Mouse (Mus musculus) cerebellum, postnatal 10 days (tissue): ENCODE data around the gene Eif4e2.

Source experiments
- DNase-seq, 2 experiments: peaks; one replicate each; pipeline ENCODE4 v3.0.0; 2021; ENCODE audit warnings: mixed read lengths in 2 of 2

Gene Eif4e2

DNA sequence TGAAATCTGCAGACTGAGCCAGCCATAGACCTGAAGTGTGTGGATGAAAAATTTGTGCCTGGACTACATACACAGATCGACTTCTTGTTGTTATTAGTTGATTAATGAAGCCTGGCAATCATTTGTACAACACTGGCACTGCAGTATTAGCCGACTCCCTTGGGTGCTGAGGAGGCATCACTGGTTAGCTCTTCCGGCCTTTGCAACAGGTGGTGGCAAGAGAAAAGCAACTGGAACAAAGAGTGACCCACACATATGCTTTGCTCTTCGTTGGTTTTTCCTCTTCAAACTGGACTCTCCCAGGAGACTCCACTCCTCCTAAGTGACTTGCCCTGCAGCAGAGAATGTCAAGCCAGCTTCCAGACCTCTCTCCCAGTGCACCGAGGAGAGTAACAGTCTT is 9.9 kb upstream of the Eif4e2 start:
- no peak for DNase-seq

DNA sequence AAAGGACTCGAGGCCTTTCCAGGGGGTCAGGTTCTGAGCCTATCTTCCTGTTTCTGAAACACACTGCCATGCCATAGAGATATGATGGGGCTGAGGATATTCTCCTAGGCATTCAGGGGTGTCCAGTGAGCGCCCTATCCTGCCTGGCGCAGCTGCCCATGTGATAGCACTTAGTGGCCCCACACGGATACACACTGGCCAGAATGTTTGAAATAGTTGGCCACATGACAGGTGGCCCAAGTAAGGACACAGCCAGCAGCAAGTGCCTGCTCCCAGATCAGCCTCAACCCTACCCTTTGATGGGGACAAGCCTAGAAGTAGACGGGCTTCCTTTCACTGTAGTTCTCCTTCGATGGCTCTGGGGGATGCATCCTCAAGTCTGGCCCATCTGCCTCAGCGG is 9.2 kb upstream of the Eif4e2 start, which contains the start of gene Chrng:
Gene Chrng (plus strand): TSS at position 193 of the 400 bp plus-strand sequence.
- DNase-seq, result no peak

DNA sequence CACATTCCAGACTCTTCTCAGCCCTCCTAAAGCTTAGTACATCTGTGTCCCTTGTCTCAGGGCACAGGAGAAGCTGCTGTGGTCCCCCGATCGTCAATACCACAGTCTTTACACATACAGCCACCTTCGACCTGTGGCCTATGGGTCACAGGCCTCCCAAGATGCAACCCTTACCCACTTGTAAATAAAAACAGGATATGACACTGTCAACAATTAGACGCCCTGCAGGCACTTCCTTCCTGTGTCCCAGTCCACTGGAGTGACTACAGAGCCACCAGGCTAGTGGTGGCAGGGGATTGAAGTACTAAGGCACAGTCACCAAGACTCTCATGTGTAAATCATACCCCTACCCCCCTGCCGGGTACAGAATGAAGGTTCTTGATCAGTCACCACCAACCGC is 8.7 kb upstream of the Eif4e2 start:
- no peak for DNase-seq

DNA sequence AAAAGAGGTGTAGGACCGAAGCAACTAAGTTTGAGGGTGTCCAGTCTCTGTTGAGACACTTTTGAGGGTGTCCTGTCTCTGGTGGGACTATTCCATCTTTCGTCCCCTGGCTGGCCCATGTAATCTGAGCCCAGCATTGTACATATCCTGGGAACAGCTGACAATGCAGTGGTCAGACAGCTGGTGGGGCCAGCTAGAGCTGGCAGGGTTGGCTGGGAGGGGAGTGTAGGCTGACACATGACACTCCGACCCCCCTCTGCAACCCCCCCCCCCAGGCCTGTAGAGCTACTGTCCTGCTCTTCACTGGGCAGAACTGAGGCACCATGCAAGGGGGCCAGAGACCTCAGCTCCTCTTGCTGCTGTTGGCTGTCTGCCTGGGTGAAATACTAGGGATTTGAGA is 8.2 kb upstream of the Eif4e2 start:
- no peak for DNase-seq

DNA sequence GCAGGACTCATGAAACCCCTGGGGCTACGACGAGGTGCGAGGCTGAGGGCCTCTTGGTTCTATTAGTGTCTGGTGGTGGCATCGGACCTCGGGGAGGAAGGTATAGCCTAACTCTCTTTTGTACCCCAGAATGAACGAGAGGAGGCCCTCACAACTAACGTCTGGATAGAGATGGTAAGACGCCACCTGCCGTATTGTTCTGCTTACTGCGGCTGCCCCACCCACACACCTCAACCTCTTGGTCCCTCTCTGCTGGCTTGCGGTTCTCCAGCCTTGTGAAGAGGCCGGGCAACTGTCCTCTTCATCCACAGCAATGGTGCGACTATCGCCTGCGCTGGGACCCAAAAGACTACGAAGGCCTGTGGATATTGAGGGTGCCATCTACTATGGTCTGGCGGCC is 7.4 kb upstream of the Eif4e2 start:
- no peak for DNase-seq

GRCm38 (mm10) chr1:87211431-87211830 is 2.3 kb upstream of the Eif4e2 start:
- DNase-seq, result no peak

- no peak for DNase-seq
Observed at GRCm38 (mm10) chr1:87214748-87215147, 1.0 kb downstream of the Eif4e2 start.

DNA sequence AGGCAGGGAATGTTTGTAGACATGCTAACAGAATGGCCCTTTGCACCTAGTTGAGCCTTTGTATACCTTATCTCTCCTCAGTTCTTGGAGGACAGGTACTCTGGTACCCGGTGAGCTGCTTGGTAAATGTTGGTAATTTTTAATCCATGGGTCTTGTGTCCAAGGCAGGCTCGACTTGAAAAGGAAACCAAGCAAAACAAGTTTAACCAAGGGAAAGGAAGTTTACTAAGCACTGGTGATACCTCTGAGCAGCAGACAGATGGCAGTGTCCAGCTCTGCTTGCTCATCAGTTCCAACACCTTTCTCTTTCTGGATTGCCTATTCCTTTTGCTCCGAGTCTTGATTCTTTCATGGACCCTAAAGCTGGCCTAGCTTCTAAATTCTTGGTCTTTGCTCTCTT is 4.2 kb downstream of the Eif4e2 start:
- DNase-seq, result peak in 1 of 2 experiments; percentile 33

- no peak for DNase-seq
Observed at GRCm38 (mm10) chr1:87225739-87226138, 12.0 kb downstream of the Eif4e2 start.

DNA sequence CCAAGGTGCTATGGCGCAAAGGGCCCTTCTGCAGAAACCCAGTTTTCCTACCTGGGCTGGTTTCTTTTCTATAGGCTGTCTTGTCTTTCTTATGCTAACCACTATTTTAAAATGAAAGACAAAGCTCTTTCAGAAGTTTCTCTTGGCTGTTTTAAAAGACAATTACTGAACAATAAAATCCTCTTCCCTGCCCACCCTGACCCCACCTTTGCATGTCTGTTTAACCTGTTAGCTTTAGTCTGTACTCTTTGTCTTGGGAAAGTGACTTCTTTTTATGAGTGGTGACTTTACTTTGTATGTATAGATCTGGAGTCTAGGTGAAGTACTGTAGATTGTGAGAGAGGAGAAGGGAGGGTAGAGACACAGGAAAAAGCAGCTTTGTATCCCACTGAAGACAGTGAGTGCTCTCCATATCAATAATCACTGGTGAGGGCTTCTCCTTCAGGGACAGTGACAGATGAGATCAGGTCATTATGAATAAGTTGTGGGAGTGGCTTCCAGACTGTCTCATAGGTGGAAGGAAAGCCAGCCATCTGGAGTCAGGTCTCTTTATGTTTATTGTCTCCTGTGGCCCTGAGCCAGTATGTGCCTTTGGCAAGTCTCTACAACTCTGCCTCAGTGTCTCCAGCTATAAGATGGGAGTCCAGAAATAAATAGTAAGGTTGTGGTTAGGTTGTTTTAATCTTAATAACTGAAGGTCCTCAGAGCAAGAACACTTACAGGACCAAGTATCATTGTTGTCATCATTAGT is 12.9 kb downstream of the Eif4e2 start:
- peak; percentile 52 to 56 for DNase-seq

- DNase-seq, result peak; percentile 92 to 93
Observed at GRCm38 (mm10) chr1:87227160-87227550, 13.4 kb downstream of the Eif4e2 start.

DNA sequence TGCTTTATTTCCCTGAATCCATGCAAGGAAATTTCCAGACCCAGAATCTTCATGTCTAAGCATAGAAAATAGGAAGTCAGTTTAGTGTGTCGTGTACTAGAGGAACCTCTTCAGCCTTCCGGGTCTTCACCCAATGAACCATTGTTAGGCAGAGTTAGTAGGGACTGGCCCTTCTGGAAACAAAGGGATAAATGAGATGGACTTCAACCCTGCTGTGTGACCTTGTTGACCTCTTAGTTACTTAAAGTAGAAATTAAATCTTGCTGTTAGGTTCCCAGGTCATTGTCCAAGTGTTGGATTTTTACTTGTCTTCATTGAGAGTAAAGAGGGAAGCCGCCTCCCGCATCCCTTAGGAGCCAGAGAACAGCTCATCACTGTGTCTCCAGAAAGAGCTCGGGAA is 16.9 kb downstream of the Eif4e2 start:
- no peak for DNase-seq

DNA sequence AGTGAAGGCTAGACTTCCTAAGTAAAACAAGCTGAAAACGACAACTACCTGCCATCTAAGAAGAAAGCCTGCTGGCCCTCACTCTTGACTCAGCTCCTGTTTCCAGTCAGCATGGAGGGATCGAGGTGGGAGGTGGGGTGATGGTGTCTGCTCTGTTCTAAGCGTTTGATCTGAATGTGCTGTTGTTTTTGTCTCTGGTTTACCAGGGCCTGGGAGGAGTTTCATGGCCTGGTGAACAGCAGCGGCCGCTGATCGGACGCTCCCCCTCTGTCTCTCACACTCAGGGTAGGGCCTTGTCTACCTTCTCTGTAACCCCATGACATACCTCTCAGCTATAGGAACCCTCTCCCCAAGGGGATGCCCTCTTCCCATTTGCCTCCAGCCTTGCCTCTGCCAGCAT is 18.5 kb downstream of the Eif4e2 start:
- no peak for DNase-seq

GRCm38 (mm10) chr1:87239056-87239455 is 25.3 kb downstream of the Eif4e2 start:
- DNase-seq, result no peak

DNA sequence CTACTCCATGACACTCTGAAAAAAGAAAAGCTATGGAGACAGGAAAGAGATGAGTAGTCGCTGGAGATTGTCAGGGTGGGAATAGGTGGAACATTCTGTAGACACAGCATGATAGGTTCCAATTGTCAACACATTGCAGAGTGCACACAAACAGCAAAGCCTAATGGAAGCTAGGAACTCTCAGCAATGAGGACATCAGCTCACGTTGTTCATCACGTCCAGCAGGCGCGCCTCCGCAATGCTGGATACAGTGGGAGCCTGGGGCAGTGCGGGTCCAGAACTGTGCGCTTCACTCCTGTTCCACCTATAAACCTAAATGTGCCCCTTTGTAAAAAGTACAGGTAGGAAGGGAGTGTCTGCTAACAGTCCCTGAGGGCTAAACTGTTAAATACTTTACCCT is 29.3 kb downstream of the Eif4e2 start:
- DNase-seq, result no peak

DNA sequence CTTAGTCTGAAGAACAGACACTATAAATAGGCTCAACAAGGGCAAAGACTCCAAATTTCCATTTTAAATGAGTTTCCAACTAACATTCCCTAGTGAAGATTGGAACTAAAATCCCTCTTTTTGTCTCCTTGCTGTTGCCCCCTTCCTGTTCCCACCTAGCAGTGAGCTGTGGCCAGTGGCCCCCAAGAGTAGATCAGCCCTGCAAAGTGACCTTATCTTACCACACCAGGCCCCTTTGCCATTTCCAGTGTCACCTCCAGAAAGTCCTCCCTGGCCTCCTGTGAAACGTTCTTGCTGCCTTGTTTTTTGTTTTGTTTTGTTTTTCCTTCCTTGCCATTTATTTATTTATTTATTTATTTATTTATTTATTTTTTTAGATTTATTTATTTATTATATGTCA is 31.7 kb downstream of the Eif4e2 start:
- DNase-seq, result no peak

DNA sequence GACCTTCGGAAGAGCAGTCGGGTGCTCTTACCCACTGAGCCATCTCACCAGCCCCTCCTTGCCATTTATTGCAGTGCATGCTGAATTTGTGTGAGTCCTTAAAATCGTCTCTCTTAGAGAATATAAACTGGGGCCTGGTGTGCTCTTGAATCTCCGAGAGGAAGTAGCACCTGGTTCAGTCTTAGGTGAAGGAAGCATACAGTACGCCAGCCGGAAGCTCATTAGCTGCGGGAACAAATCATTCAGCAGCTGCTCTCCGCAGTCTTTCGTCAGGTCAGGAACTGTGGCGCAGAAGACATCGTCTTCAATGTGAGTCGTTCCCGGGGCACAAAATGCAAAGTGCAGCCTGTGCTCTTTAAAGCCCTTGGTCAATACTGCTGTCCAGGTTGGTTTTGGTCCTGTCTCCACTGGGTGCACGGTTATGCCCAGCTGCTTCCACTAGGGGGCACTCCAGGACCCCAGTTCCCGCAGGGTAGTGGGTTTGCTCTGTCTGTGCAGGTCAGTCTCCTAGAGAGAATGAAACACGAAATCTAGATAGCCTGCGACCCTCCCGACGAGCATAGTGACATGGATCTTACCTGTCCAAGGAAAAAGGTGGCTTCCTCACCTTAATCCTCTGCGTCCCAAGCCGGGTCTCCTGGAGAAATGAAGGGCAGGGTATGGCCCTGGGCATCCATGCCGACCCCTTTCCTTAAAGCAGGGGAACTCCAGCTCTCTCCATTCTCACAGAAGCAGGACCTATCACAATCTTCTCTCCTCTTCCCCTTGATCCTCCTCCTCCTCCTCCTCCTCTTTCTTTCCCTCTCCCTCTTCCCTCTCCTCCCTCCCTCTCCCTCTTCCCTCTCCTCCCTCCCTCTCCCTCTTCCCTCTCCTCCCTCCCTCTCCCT is 32.5 kb downstream of the Eif4e2 start:
- peak; percentile 95 to 97 for DNase-seq

DNA sequence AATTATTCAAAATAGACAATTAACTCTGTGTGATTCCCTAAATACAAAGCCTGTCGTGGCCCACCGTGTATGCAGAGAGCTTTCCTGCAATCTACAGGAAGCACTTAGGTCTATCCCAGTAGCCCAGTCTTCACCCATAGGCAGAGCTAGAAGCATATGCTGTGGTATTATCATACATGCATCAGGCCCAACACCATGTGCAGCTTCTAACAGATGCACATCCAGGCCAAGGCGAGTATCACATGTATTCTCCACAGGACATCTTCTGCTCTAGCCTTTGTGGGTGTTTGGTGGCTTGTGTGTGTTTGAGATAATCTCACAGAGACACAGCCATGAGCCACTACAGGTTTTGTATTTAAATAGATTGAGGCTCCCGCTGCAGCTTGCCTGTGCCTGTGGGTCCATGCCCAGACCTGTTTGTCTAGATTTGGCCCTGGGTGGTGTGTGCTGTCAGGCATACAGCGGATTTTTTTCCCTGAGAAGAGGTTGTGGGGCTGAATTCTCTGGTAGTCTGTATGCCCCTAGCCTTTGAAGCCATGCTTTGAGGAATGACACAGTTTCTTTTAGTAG is 38.4 kb downstream of the Eif4e2 start:
- DNase-seq, result no peak

- DNase-seq, result no peak
Observed at GRCm38 (mm10) chr1:87255173-87255572, 41.5 kb downstream of the Eif4e2 start.

DNA sequence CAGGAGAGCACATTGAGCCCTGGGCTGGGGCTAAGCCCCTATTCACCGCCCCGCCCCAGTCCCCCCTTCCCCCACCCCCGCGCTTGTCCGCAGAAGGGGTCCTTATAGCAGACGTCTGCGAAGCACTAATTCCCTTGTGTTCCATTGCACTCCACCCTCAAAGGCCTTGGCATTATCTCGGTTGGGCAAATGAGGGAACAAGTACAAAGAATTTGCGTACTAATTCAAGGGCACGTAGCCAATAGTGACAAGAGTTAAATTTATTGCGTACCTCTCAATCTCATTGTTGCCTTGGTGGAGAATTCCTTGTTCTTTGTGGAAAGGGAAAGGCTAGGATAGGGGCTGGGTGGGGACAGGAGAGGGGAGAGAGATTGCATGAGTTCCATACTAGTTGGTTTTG is 44.0 kb downstream of the Eif4e2 start:
- no peak for DNase-seq

GRCm38 (mm10) chr1:87258484-87258883 is 44.8 kb downstream of the Eif4e2 start:
- peak; percentile 49 to 50 for DNase-seq

DNA sequence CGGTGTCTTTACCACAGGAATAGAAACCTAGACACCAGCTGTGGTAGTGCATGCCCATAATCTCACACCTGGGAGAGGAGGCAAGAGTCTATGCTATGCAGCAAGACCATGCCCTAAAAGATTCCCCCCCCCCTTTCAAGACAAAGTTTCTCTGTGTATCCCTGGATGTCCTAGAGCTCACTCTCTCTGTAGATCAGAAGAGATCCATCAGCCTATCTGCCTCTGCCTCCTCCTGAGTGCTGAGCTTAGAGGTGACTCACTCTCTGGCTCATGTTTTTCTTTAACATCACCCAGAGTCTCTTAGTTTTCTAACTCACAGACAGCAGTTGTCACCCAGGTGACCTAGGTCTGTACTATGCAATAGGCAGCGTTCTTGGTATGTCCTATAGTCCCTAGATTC is 45.6 kb downstream of the Eif4e2 start:
- no peak for DNase-seq

DNA sequence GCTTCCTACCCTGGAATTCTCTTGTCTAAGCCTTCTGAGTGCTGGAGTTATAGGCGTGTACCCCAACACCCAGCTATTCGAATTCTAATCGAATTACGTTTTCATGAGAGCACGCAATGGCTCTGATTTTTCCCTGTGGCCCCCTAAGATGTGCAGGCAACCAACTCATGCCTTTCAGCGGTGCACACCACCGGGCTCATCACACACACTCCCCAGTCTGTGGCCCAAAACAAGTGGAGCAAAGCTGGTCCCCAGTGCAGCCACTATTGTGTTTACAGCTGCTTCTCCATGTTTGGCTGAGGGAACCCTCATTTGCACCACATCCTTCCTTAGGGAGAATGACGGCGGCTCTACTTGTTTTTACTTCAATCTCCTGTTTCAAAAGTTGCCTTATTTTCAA is 49.5 kb downstream of the Eif4e2 start:
- no peak for DNase-seq

DNA sequence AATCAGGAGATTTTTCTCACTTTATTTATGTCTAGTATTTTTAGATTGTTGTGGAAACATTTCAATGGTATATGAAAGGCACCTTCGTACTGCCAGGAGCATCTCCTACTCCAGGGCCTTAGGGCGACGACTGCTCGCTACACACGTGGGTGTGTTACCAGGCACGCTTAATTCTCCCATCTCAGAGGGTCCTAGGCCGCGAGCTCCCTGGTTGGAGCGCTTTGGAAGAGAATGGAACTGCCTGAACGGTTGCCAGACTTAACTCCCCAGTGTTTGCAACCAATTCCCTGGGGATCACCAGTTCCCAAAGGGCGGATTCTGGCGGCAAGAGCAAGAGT is 50.1 kb downstream of the Eif4e2 start:
- DNase-seq, result peak in 1 of 2 experiments; percentile 36
